Mouse (Mus musculus): ENCODE data around the gene Capn11.

Gene Capn11

GRCm38 (mm10) chr17:45598891-45599290 lies 60.2 kb downstream of the Capn11 start:
- DNase-seq (ENCODE audit: low spot score in 2 of 2) = no peak

- no peak for DNase-seq (ENCODE audit: low spot score in 2 of 2)
These were observed 60.7 kb downstream of the Capn11 start for GRCm38 (mm10) chr17:45598376-45598775.

DNA sequence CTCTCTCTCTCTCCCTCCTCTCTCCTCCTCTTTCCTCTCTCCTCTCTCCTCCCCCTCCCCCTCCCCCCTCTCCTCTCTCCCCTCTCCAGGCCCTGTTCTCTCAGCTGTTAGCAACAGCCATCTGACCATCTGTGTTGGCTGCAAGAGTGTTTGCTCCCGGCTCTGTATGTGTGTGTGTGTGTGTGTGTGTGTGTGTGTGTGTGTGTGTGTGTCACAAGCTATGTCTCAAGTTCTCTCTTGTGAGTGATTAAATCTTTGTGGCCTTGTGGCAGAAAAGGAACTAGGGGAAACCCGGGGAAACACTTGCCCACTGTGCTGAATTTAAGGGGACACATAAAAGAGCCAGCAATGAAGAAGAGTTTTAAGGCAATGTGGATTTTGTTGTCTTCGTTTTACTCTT lies 61.3 kb downstream of the Capn11 start:
- DNase-seq (ENCODE audit: low spot score in 2 of 2) = no peak

GRCm38 (mm10) chr17:45596631-45597396 lies 62.3 kb downstream of the Capn11 start:
- DNase-seq (ENCODE audit: low spot score in 2 of 2) = no peak

DNA sequence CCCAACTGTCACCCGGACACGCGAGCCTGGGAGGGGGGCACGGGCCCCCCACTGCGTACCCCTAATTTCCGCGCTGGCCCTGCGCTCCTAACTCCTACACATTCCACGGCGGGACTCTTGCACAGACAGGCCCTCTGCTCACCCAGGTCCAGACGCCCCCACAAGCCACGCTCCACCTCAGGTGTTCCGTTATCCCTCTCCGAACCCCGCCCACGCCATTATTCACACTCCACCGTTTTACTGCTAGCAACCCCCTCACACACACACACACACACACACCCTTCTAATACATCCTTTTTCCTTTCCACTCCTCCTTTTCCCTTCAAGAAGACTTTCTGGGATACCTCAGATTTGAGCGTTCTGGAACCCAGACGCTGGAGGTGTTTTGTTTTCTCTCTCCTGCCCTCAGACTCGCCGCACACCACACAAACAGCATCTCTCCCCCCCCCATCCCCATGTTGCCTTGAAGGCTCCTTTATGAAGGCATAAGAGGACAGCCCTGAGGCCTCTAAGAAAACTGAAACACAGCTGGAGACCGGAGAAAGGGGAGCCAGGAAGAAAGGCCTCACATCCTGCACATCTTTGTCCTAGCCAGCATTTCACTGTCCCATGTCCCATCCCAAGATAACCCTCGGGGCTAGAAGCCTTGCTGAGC lies 63.3 kb downstream of the Capn11 start:
- DNase-seq (ENCODE audit: low spot score in 2 of 2) = no peak

- no peak for DNase-seq (ENCODE audit: low spot score in 2 of 2)
These were observed 64.0 kb downstream of the Capn11 start for GRCm38 (mm10) chr17:45594881-45595735.

DNA sequence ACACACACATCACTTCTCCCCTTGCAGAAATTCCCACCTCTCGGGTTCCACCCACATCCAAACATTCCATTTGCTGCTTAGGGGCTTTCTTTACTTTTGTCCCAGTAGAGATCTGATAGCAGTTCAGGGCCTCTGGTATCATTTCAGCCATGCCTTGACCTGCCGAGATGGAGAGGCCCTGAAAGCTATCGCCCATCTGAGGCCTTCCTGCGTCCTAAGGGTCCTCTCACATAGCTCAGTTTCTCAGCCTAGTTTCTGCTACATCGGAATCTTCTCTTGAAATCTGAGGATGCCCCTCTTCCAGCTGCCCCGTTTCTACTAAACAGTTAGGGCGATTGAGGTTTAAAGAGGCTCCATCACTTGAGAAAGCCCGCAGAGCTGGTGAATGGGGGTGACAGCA lies 64.9 kb downstream of the Capn11 start:
- no peak for DNase-seq (ENCODE audit: low spot score in 2 of 2)

DNA sequence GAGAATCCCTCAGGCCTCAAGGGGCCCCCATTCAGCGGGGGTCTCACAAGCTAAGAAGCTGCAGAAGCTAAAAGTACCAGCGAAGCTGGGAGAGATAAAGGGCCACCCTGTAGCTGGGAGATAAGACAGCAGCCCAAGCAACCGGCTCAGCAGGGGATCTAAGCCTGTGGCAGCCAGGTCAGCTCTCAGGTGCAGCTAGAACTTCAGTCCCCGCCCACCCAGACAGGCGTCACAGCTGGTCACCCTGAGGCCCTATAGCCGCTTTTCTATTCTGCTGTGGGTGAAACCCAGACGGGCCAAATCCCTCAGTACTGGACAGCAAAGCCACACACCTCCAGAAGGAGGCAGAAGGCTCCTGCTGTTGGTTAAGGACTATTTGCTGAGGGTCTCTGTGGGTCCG lies 65.6 kb downstream of the Capn11 start:
- no peak for DNase-seq (ENCODE audit: low spot score in 2 of 2)

DNA sequence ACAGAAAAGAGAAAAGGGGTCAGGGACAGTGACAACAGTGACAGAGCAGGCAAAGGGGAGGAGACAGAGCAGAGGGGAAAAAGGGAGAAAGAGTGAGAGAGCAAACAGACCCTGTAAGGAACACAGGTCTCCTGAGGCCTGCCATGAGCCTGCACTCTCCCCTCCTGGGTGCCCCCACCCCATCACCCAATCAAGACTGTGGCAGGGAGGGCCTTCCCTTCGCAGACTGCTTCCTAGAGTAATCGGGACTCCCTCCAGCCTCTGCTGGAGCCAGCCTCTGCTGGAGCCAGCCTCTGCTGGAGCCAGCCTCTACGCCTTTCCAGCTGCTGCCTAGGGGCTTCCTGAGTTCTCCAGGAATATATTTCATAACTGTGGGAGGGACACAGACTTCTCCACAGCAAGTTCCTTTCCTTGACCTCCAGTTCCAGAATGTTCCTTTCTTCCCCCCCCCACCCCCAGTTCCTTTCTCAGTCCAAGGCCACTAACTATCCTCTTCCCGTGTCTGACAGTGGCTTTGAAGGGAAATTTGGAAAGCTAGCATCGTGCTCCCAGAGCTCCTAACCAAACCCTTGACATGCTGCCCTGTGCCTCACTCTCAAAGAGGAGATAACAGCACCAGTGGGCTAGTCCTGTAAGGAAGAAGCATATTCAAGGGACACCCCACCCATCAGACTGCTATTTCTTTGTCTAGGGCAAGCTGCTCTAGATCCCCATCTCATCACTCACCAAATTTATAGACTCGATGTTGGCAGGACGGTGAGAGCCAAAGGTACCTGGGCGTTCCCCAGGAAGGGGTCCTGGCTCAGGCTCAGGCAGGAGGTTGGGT lies 66.3 kb downstream of the Capn11 start:
- DNase-seq (ENCODE audit: low spot score in 2 of 2) = no peak

- no peak for DNase-seq (ENCODE audit: low spot score in 2 of 2)
These were observed 67.2 kb downstream of the Capn11 start for GRCm38 (mm10) chr17:45591701-45592605.

DNA sequence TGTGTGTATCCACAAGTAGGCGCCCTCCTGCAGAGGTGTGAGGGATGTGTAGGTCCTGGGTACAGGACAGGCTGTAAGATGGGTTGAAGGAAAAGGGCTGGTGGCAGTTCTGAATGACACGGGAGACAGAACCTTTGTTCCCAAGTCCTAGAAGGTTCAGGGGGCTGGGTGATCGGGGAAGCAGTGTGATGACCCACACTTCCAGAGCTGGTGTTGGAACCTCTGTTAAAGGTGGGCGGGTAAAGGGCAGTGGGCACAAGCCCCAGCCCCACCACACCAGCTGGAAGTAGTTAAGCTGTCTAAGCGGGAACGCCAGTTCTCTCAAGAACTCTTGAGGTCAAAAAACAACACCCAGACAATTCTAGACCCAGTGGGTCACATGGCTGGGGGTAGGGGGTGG lies 68.7 kb downstream of the Capn11 start:
- DNase-seq (ENCODE audit: low spot score in 2 of 2) = no peak

GRCm38 (mm10) chr17:45589844-45590243 lies 69.3 kb downstream of the Capn11 start:
- DNase-seq (ENCODE audit: low spot score in 2 of 2) = no peak

DNA sequence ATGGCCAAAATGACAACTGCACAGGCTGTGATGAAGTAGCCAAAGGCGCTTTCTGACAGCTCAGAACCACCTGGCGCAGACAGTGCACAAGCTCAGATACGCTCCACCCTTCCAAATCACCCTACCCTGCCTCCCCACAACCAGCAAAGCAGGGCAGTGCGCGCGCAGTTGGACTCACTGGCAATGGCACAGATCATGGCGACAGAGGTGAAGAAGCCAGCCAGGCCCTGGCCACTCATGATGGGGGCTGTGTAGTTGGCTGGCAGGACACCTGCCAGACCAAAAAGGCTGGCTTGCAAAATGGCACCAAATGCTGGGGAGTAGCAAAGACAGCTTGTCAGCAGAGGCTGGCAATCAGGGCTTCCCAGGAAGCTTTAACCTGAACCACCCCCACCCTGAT lies 69.9 kb downstream of the Capn11 start:
- DNase-seq (ENCODE audit: low spot score in 2 of 2) = no peak

- no peak for DNase-seq (ENCODE audit: low spot score in 2 of 2)
These were observed 70.8 kb downstream of the Capn11 start for GRCm38 (mm10) chr17:45588370-45588769.

- no peak for DNase-seq (ENCODE audit: low spot score in 2 of 2)
These were observed 72.7 kb downstream of the Capn11 start for GRCm38 (mm10) chr17:45586449-45586837.

- no peak for DNase-seq (ENCODE audit: low spot score in 2 of 2)
These were observed 73.2 kb downstream of the Capn11 start for GRCm38 (mm10) chr17:45585725-45586448.

- DNase-seq (ENCODE audit: low spot score in 2 of 2) = peak; percentile 57 to 78
These were observed 74.0 kb downstream of the Capn11 start for GRCm38 (mm10) chr17:45584939-45585678.

GRCm38 (mm10) chr17:45584096-45584896 lies 74.8 kb downstream of the Capn11 start:
- peak; percentile 44 to 45 for DNase-seq (ENCODE audit: low spot score in 2 of 2)

All from frontal cortex, postnatal 25 days (tissue).